Mouse (Mus musculus): ENCODE results near the gene Ppp1r14a. TPM values are rescaled to one million over a fixed set of nuclear protein-coding genes. Genes with fewer than 3 reads are reported as not detected.

Gene Ppp1r14a
- polyA plus RNA-seq, 1 experiment, result 22.1 TPM

DNA sequence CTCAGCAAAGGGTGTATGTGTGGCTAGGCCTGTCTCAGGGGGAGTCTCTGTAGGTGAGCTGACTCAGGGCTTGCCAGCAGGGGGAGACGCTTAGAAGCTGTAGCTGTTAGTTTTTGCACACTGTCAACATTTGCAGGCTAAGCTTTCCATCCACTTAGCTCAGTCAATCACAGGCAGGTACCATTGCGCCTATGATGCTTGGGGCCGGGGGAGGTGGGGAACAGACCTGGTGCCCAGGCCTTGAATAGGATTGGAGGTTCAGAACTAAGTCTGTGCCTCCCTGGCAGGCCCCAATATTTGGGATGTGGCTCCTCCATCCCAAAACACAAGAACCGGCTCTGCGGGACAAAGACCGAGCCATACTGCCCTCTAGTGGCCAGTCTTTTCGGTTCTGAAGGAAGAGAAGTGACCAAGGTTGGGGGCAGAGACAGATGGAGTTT lies 12.0 kb downstream of the Ppp1r14a start:
- DNase-seq (ENCODE audit: extremely low spot score in 1 of 2, low spot score in 1 of 2), result peak in 1 of 2 experiments; percentile 86

DNA sequence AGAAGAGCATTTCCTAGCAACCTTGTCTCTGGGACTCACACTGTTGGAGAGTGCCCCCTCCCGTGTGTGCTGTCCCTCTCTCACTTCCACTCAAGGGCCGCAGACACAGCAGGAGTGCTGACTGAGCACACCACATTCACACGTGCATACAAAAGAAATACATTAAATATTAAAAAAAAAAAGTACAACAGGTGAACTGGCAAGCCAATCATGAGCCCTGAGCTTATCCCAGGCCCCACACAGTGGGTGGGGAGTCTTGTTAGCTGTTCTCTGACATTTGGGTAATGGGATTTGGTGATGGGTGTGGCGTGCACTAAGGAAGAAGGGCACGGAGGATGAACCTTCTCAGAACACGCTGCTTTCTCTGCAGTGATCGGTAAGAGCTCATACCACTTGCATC lies 13.5 kb downstream of the Ppp1r14a start:
- DNase-seq (ENCODE audit: extremely low spot score in 1 of 2, low spot score in 1 of 2), result no peak

DNA sequence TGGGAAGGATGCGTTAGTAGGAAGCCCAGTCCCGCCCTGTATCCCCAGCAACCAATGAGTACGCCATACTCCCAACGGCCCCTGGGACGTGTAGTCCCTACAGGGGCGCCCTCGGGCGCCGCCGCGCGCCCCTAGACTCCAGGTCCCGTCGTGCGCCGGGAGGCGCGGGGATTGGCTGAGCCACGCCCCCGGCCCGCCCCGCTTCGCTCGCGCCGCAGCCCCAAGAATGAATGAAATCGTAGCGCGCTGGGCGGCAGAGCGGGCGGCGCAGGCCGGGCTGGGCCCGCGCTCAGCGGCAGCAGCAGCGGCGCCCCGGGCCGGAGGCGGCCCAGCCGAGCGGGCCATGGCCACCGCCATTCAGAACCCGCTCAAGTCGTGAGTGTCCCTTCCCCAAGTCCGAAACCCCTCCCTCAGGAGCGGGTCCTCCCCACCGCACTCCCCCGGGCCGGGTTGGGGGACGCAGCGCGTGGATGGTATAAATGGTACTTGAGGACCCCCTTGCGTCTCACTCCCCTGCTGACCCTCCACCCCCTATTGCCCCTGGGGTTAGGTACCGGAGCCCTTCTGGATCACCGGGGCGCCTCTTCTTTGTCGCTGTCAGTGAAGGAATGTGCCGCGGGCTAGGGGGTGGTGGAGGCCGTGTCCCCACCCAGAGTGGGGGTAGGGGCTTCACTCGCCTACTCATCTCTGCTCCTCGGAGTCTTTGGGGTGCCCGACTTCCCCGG lies 14.8 kb downstream of the Ppp1r14a start, which contains the start of gene Dpf1:
TSS of gene Dpf1 (plus strand) at position 214 of the 725 bp plus-strand sequence.
- DNase-seq (ENCODE audit: extremely low spot score in 1 of 2, low spot score in 1 of 2), result peak; percentile 86 to 91

DNA sequence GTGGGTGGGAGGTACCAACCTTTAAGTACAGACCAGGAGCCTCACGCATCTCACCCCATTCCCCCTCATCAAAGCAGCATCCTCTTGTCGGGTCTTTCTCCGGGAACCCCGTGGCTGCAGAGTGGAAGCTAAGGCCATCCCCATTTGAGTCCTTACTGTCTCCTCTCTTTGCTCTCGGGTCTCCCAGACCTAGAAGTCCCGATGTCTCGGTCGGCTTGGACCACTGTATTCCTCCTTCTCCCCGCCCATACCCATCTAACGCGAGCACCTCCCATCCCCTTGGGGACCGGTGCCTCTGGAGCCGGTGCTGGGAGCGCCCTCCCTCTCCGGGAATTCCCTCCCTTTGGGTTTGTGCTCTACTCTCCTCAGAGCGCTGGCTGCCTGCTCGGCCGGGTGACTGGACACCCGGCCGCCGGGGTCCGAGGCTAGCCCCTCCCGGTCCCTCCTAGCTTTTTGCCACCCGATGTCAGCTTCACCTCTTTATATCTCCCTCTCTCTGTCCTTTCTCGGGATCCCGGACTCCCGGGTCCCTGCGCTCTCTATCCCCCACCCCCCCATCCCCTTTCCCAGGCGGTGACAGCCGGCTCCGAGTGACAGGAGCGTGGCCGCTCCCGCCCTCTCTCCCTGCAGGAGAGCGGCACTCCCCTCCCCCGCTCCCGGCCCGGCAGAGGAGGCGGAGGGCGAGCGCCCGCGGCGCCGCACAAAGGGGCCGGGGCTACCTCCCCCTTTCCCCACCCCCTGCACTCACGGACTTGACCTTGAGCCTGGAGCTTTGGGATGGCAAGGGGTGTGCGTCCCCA lies 15.6 kb downstream of the Ppp1r14a start:
- no peak for DNase-seq (ENCODE audit: extremely low spot score in 1 of 2, low spot score in 1 of 2)

DNA sequence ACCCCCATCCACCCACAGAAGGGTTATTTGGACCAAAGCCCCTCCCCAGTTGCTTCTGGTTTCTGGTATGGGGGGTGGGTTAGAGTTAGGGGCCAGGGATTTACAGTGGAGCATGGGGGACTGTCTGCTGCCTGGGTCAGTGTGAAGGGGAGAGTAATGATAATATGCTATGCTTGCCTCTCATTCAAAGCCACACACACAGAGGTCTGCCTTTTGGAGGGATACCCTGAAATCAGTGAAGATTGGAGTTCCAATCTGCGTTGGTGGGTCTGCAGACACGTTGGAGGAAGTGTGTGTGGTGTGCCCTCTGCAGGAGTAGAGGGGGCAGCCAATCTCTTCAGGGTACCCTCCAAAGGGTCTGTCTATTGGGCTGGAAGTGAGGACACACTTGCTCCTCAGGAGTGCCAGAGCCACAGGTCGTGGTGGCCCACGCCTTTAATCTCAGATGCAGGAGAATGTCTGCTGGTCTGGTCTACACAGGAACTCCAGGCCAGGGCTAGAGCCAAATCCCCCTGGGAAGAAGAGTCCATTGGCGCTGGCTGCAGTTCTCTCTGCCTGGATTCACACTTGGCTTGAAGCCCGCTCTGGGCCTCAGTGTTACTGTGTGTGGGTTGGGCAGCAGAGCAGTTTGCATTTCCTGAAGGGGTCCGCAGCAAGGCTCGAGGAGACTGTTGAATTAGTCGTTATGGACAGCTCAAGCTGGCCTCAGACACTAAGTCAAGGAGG lies 16.3 kb downstream of the Ppp1r14a start:
- DNase-seq (ENCODE audit: extremely low spot score in 1 of 2, low spot score in 1 of 2), result no peak

DNA sequence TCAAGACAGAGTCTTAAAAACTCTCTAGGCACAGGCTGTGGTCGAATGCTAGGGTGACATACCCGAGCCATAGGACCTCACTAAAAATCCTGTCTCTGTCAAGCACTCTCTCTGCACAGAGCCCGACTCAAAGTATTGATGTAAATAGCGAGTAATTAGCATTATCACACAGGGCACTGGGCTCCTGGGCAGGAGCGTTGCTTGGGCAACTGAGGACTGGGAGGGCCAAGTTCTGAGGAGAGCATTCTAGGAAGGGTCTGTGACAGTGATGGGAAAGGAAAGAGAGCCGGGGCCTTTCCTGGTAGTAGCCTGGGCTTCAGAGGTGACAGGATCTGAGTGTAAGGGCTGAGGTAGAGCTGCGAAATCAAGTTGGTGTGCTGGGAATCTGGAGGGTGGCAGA lies 17.0 kb downstream of the Ppp1r14a start:
- DNase-seq (ENCODE audit: extremely low spot score in 1 of 2, low spot score in 1 of 2), result no peak

DNA sequence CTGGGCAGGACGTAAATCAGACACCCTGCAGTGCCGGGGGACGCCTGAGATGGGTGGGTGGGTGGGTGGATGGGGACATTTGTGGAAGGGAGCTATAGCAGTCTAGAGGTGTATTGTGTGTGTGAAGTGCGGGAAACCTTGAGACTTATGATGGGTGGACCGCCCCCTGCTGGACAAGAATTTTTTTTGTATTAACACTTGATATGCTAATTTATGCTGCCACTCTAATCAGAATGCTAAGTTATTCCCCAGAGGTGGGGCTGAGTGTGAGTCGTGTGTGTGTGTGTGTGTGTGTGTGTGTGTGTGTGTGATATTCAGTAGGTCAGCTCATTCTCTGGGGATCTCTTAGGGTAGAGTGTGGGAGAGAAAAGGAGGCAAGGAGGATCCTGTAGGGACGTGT lies 17.5 kb downstream of the Ppp1r14a start:
- DNase-seq (ENCODE audit: extremely low spot score in 1 of 2, low spot score in 1 of 2), result peak in 1 of 2 experiments; percentile 84

DNA sequence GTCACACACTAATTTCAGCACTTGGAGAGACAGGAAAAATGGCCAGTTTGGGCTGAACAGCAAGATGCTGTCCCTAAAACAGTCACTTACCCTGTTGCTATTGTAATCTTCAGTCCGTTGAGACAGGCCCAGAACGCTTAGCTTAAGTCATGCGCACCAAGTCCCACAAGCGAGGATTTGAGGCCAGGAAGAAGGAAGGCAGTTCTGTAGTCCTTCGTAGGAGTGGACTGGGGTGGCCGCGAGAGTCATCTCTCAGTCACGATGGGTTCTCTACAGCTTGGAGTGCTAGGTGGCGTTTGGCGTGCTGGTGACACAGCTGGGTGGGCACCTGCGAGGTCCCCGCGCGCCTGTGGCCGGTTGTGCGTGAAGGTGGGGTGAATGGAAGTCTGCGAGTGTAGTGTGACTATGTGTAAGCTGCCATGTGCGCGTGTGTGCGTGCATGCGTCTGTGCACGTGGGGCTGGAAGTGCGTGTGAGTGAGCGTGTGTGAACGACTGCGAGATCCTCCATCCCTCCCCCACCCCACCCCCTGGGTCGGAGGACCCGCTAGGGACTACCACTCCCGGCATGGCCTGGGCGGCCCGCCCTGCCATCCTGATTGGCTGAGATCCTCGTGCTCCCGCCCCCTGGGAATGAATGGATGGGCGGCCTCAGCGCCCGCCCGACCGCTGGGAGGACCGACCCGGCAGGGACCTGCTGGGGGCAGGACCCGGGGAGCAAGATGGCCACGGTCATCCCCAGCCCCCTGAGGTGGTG lies 18.4 kb downstream of the Ppp1r14a start:
- DNase-seq (ENCODE audit: extremely low spot score in 1 of 2, low spot score in 1 of 2), result peak; percentile 85 to 96

DNA sequence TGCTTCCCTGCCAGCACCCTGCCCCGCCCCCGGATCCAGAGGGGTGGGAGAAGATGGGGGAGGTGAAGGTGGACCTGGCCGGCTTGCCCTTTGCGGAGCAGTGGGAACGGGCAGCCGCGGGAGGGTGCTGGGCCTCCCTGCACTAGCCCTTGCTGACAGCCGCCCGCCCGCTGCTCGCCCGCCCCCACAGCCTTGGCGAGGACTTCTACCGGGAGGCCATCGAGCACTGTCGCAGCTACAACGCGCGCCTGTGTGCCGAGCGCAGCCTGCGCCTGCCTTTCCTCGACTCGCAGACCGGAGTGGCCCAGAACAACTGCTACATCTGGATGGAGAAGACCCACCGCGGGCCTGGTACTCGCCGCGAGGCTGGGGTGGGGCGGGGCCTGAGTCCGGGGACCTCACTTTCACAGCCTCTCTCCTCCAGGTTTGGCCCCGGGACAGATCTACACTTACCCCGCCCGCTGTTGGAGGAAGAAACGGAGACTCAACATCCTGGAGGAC lies 20.2 kb downstream of the Ppp1r14a start:
- DNase-seq (ENCODE audit: extremely low spot score in 1 of 2, low spot score in 1 of 2), result peak in 1 of 2 experiments; percentile 75

DNA sequence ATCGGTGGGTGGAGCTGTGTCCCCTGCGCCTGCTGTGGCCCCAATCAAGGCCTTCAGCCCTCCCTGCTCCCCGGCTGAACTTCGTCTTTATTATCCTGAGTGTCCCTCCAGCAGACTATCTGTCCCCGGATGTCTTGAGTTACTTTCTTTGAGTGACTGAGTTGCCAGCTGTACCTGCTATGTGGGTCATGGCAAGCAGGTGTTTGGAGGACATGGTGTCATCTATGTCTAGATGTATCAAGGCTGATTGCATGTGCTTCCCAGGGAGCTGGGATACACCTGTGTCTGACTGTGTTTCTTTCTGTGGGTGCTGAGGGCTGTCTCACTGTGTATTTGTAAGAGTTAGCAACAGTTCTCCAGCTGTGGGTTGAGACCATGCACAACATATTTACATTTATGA lies 20.6 kb downstream of the Ppp1r14a start:
- no peak for DNase-seq (ENCODE audit: extremely low spot score in 1 of 2, low spot score in 1 of 2)

DNA sequence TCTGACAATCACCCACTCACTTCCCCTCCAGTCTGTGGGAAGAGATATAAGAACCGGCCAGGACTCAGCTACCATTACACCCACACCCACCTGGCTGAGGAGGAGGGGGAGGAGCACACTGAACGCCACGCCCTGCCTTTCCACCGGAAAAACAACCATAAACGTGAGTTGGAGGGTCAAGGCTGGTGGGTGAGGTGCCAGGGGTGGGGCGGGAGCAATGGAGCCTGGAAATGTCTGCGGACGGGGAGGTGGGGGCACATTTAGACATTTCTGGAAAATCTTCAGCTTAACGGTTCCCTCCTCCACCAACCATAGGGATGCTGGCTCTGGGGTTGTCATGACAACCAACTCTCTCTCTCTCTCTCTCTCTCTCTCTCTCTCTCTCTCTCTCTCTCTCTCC lies 23.9 kb downstream of the Ppp1r14a start:
- peak in 1 of 2 experiments; percentile 71 for DNase-seq (ENCODE audit: extremely low spot score in 1 of 2, low spot score in 1 of 2)

DNA sequence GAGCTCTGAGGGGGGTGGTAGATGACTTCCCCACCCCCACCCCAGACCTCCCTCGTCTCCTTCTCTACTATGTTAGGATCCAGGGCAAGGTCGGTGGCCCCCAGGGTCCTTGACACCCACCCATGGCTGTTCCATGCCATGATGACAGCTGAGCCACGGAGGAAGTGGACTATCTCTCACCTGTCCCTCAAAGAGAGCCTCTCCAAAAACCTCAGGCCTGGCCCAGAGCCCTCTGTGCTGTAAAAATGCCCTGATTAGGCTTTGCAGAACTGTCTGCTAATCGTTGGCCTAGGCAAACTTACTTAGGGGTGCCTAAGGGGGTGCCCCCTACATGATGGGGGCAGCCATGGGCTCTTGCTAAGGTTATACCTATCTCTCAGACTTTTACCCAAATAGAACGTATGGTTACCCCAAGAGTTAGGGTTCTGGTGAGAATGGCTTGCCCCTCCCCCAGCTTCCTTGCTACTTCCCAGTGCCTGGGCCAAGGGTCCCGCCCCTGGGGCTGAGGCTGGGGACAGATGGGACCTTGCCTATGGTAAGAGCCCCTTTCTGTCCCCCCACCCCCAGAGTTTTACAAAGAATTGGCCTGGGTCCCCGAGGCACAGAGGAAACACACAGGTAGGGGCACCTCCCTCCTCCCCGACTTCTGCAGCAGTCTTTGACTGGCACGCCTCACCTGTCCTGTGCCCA lies 24.6 kb downstream of the Ppp1r14a start:
- DNase-seq (ENCODE audit: extremely low spot score in 1 of 2, low spot score in 1 of 2), result no peak

DNA sequence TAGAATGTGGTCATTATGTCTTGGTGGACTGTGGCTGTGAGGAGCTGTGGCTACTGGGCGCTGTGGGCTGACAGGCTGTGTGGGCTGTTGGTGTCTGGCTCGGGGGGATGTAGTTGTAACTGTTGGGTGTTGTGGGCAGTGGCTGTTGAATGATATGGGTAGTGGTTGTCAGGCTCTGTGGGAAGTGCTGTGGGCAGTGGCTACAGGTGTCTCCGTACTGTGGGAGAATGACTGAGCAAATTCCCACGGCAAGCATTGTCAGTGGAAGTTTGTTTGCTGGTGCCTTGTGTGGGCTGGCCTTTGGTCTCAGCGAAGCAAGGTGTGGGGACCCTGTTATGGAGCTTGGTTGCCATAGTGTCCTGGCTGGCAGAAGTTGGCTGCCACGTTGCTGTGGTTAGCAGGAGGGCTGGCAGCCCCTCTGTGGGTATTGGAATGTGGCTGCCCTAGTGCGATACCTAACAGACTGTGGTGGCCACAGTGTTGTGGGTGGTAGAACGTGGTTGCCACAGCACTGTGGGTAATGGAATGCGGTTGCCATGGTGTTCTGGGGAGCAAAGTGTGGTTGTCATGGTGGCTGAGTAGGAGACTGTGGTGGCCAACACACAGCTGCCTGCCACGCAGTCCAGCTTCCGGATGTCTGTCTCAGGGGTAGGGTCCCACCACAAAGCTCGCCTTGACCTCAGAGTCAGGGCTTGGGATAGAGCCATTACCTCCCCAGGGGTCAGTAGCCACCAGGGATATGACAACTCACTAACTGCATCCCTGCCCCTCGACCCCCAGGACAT lies 25.9 kb downstream of the Ppp1r14a start:
- DNase-seq (ENCODE audit: extremely low spot score in 1 of 2, low spot score in 1 of 2), result peak in 1 of 2 experiments; percentile 79

DNA sequence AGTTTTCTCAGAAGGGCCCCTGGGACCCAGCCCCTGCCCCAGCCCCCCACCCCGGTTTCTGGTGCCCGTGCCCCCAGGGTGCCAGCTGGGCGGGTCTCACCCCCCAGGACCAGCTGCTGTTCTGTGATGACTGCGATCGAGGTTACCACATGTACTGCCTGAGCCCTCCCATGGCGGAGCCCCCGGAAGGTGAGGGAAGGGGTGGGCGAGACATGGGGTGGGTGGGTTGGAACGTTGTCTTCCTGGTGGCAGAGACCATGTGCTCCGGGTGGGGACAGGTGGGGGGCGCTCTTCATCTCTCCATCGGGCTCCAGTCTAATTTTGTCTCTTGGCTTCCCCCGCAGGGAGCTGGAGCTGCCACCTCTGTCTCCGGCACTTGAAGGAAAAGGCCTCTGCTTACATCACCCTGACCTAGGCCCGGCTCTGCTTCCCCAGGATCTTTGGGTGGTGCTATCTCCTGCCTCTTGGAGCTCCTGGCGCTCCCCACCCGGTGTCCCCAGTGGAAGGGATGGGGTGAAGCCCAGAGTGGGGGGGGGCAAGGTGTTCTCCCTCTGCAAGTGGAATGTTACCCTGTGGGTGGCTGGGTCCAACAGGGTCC lies 27.1 kb downstream of the Ppp1r14a start:
- DNase-seq (ENCODE audit: extremely low spot score in 1 of 2, low spot score in 1 of 2), result peak in 1 of 2 experiments; percentile 73

DNA sequence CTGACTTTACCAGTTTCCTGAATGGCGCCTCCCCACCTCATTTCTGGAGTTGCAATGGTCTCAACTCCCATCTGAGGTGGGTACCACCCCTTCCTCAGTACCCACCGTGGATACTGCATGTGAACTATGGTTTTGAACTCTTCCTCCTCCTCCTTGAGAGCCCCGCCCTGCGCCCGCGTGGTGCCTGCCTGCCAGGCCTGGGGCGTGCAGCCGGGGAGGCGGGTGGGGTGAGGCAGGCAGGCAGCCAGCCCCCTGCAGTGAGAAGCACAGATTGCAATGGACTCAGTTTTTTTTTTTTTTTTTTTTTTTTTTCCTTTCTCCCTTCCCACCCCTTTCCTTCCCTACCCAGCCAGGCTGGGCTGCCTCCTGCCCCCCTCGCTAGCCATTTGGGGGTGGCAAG lies 27.9 kb downstream of the Ppp1r14a start:
- DNase-seq (ENCODE audit: extremely low spot score in 1 of 2, low spot score in 1 of 2), result peak in 1 of 2 experiments; percentile 76

DNA sequence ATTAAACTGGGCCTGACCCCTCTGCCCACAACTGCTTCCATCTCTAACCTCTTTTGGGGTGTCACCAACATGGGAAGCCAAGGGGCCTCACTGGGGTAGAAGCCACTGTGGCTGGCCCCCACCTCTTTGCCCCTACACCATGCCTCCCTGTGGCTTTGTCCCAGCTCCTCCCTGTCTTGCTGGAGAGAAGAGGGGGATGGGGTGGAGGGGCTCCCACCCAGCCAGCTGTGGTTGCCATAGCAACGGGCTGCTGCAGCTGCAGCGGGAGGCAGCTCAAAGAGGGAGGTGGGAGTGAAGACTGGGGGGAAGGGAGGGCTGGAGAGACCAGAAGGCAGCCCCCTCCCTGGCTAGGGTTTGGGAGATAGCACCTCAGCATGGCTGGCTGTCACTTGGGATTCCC lies 28.4 kb downstream of the Ppp1r14a start:
- no peak for DNase-seq (ENCODE audit: extremely low spot score in 1 of 2, low spot score in 1 of 2)

DNA sequence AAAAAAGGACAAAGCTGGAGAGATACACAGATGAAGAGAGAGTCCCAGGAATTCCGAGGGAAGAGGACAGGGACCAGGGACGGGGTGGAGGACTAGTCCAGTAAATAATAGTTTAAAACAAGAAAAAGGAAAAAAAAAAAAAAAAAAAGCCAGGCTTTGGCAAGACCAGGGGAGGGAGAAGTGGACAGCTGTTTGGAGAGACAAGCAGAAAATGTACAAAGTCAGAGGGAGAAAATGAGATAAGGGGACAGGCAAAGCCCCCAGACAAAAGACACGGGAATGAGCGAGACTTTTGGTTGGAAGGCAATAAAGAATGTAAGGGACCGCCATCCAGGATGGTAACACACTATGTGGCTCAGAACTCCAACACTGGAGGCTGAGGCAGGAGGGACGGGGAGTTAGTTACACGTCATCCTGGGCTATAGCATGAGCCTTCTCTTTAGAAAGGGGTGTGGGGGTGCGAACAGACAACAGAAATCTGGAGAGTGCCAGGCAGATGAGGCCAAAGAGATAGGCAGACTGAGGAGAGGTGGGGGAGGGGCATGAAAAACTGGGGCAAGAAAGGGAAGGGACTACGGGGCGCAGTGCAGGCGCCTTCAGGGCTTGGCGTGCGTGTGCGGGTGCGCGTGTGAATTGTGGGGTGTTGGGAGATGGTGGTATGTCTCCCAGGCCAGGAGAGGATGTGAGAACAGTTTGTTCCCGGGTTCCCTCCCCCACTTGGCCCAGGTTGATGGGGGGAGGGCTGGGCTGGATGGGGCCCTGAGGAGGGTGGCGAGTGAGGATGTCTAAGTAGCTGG lies 29.2 kb downstream of the Ppp1r14a start:
- DNase-seq (ENCODE audit: extremely low spot score in 1 of 2, low spot score in 1 of 2), result peak in 1 of 2 experiments; percentile 78
